Mouse (Mus musculus): Measurements from ENCODE around the gene Ccdc9b. TPM values are rescaled to one million over a fixed set of nuclear protein-coding genes. Genes with fewer than 3 reads are reported as not detected.

The Ccdc9b gene
- polyA plus RNA-seq, 1 experiment from 2014 or later: 1.2 TPM

DNA sequence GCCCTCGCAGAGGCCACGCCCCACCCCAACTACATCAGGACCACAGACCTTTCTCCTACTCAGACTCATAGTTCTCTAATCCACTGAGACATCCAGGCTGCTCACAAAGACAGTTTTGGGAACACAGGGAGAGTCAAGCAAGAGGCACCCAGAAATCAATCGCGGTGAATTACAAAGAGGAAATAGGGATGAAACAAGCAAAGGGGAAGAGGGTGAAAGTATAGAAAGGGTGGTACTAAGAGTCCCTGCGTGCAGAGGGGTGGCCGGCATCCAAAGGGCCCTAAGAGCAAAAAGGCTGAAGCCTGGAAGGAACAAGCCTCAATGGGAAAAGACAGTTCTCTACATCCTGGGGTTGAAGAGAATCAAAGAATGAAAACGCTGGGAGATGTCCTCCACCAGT lies 17.8 kb downstream of the Ccdc9b start:
- Histone ChIP-seq H3K4me1 (replicated peaks) (peaks cover 48% of the 10 kb centered on the region), H3K36me3 (0 out of 2 replicates have a peak, but pooled peaks cover 2% of the 10 kb centered on the region), H3K27ac (no peak overlapping the region), H3K9ac (peak overlapping the region; percentile 97; the same call in 1 of the 2 replicates), H3K27me3 (peaks cover 25% of the 10 kb centered on the region), H3K4me3 (peak overlapping the region; percentile 95; the same call in 1 of the 2 replicates), H3K4me2 (peak overlapping the region; percentile 89; the same call in 1 of the 2 replicates), H3K9me3 (no peaks in the 10 kb centered on the region)
- ATAC-seq (ENCODE audit: low FRiP score): no peak
- WGBS: 6% methylated on average over 7 of the region's 7 CpGs

DNA sequence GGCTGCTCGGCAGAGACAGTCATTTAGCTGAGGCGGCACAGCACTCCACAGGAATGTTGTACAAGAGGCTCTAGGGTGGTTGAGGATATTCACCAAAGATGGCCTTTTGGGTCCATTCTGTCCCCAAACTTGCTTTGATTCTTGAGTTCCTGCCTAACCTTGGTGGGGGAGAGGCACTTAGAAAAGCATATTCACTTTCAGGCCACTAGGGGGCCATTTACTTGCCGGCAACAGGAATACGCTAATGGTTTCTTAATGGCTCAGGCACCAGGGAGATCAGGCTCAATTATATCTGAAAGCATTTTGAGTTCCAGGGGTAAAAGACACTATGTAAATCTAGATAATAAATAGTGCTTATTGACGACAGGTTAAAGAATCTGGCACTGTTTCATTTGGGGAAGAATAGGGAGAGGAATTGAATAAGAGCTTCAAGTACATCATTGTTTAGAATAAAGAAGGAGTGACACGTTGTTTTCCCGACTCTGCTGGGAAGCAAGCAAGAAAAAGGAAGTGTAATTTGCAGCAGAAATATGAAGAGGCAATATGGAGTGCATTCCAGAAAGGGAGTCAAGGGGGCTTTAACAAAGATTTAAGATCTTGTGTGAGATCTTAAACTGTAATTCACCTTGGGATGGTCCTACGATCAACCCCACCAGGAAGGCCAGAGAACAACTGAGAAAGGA lies 19.1 kb downstream of the Ccdc9b start:
- no peaks in the 10 kb centered on the region for H3K9me3 ChIP-seq
- H3K4me2 ChIP-seq: no peak overlapping the region
- H3K4me1 ChIP-seq (replicated peaks): peaks cover 35% of the 10 kb centered on the region
- 22% methylated on average over 8 of the region's 8 CpGs for WGBS
- no peaks in the 10 kb centered on the region for H3K36me3 ChIP-seq
- no peak overlapping the region for H3K9ac ChIP-seq
- H3K4me3 ChIP-seq: no peak overlapping the region
- no peak for ATAC-seq (ENCODE audit: low FRiP score)
- peaks cover 25% of the 10 kb centered on the region for H3K27me3 ChIP-seq
- H3K27ac ChIP-seq: no peak overlapping the region

DNA sequence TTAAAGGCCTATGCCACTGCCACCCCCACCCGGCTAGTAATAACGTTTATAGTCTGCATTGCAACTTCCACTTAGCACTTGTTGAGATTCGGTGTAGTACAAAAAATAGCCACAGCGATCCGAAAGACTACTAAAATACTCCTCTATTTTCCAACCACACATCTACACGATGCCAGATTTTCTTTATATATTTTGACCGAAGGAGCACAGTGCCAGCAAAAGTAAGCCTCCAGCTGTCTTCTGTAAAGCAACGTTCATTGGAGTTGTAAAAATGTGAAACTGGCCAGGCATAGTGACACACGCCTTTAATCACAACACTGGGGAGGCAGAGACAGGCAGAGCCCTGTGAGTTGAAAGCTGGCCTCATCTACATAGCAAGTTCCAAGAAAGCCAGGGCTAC lies 21.3 kb downstream of the Ccdc9b start:
- Histone ChIP-seq H3K9me3 (no peaks in the 10 kb centered on the region), H3K9ac (no peak overlapping the region), H3K36me3 (no peaks in the 10 kb centered on the region), H3K27me3 (peaks cover 27% of the 10 kb centered on the region), H3K4me2 (no peak overlapping the region), H3K4me3 (no peak overlapping the region), H3K27ac (no peak overlapping the region), H3K4me1 (replicated peaks) (peaks cover 16% of the 10 kb centered on the region)
- WGBS: 72% methylated on average over 9 of the region's 9 CpGs
- ATAC-seq (ENCODE audit: low FRiP score): no peak

DNA sequence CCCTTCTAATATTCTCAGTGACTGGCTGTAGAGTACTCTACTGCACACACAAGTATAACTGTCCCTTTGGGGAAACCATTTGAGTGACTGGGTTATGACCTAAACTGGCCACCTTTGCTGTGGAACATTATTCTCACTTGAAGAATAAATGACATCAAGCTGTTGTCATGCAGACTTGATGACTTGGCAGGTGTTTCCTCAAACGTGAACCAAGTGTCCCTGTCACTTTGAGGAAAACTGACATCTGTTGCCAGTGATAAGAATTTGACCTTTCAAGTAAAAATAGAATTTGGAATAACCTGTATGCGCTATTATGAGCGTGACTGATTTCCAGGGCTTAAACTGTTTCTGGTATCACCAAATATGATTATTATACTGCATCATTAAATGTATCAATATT lies 22.1 kb downstream of the Ccdc9b start:
- peaks cover 16% of the 10 kb centered on the region for H3K4me1 ChIP-seq (replicated peaks)

DNA sequence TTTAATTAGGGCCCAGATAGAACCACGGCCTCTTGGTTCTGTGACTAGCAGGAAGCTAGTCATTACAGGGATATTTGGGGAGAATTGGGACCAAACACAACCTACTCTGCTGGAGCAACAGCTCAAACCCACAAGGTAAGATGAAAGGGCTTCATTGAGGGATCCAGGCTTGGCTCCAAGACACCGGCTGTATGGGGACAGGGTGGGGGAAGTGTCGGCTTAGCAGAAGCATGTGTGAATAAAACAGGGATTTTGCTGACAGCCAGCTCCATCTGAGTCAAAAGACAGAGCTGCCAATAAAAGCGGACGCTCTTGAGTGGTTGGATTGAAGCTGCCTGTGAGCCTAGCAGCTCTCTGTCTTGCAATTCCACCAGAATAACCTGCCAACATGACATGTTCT lies 29.1 kb downstream of the Ccdc9b start:
- H3K4me1 ChIP-seq (replicated peaks): peaks cover 7% of the 10 kb centered on the region
- no peak overlapping the region for H3K27ac ChIP-seq
- ATAC-seq (ENCODE audit: low FRiP score): no peak
- WGBS: 65% methylated on average over 5 of the region's 5 CpGs
- no peaks in the 10 kb centered on the region for H3K36me3 ChIP-seq
- no peak overlapping the region for H3K9ac ChIP-seq
- no peaks in the 10 kb centered on the region for H3K9me3 ChIP-seq
- no peak overlapping the region for H3K4me2 ChIP-seq
- no peak overlapping the region for H3K4me3 ChIP-seq
- peaks cover 41% of the 10 kb centered on the region for H3K27me3 ChIP-seq

More for the DNA sequence above, 22.1 kb downstream of the Ccdc9b start:
- H3K4me3 ChIP-seq: no peak overlapping the region
- H3K9me3 ChIP-seq: no peaks in the 10 kb centered on the region
- ATAC-seq (ENCODE audit: low FRiP score): no peak
- 74% methylated on average over 3 of the region's 3 CpGs for WGBS
- H3K36me3 ChIP-seq: no peaks in the 10 kb centered on the region
- no peak overlapping the region for H3K9ac ChIP-seq
- H3K27ac ChIP-seq: no peak overlapping the region
- H3K27me3 ChIP-seq: peaks cover 31% of the 10 kb centered on the region
- no peak overlapping the region for H3K4me2 ChIP-seq

DNA sequence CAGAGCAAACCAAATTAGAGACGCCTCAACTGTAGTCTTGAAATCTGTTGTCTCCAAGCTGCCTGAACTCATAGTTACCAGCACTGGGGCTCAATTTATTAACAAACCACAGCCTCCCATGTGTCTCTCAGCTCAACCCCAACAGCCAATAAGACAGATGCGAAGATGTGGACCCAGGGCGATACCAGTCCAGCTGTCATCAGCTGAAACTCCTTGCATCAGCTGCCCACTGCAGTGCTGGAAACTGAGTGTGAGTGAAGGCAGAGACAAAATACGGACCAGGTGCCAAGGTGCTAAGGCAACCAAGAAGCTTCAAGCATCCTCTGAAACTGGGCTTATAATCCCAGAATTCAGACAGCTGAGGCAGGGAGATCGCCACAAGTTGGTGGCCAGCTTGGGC lies 30.5 kb downstream of the Ccdc9b start:
- Histone ChIP-seq H3K4me3 (no peak overlapping the region), H3K4me1 (replicated peaks) (peaks cover 12% of the 10 kb centered on the region), H3K27ac (no peak overlapping the region), H3K9ac (no peak overlapping the region), H3K4me2 (no peak overlapping the region), H3K27me3 (peaks cover 52% of the 10 kb centered on the region), H3K9me3 (no peaks in the 10 kb centered on the region), H3K36me3 (no peaks in the 10 kb centered on the region)
- no peak for ATAC-seq (ENCODE audit: low FRiP score)
- WGBS: 89% methylated on average over 5 of the region's 5 CpGs

DNA sequence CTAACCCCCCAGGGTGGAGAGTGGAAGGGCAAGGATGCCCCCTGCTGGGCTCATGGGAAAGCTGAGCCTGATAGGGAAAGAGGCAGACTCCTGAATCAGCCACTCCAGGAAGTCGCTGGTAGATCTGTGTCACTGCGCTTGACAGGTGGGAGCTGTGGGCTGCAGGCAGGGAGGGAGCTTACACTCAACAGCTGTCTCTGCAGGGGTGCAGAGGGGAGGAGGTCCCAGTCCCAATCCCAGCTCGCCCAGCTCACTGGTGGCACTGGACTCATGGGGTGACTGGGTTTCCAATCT lies 31.9 kb downstream of the Ccdc9b start:
- no peak overlapping the region for H3K4me2 ChIP-seq
- no peak overlapping the region for H3K9ac ChIP-seq
- H3K27me3 ChIP-seq: peaks cover 52% of the 10 kb centered on the region
- H3K36me3 ChIP-seq: no peaks in the 10 kb centered on the region
- no peak for ATAC-seq (ENCODE audit: low FRiP score)
- no peaks in the 10 kb centered on the region for H3K9me3 ChIP-seq
- H3K4me1 ChIP-seq (replicated peaks): peaks cover 12% of the 10 kb centered on the region
- H3K27ac ChIP-seq: no peak overlapping the region
- no peak overlapping the region for H3K4me3 ChIP-seq
- 6% methylated on average over 3 of the region's 3 CpGs for WGBS

DNA sequence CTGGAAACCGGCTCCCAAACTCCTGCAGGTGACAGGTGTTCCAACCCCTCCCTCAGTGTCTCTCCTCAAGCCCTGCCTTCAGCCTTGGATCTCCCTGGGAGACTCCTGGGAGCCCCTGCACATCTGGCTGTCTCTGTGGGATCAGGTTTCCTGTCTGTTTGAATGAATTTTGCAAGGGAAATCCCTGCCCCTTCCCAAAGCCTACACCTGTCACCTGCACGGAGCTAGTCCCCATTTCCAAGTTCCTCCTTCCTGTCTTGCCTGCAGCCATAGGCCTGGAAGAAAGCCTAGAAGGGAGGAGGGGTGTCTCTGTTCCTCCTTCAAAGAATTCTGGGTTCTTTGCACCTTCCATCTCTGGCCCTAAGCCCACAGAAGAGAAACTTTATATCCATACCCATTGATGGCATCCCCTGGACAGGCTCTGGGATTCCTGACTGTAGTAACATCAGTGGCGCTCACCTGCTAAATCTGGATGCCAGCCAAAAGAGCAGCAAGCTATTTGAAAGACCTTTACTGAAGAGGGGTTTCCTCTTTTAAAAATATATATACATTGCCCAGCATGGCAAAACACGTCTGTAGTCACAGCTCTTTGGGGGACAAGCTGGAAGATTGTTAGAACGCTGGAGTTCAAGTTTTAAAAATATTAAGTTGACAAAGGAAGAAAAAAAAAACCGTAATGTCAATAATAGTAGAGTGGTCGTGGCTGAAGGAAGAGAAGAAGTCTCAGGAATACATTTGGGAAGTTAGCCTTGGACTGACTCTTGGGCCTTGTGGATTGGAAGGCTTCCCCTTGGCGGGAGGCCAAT lies 32.4 kb downstream of the Ccdc9b start:
- 26% methylated on average over 8 of the region's 8 CpGs for WGBS
- ATAC-seq (ENCODE audit: low FRiP score): no peak

DNA sequence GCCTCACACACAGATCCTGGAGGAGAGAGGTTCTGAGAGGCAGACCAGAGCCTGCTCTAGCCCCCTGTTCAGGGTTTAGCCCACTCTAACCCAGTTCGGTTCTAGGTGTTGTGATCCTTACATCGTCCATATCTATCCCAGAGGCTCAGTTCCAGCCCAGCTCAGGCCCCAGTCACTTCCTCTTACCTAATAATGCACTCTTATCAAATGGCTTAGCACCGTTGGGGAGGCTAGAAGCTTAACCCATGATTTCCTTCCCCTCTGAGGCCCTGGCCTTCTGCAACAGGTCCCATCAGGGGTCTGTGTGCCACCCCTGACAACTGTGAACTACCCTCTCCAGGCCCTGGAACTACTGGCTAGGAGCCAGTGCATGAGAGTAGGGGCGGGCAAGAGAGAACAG lies 33.3 kb downstream of the Ccdc9b start:
- peaks cover 12% of the 10 kb centered on the region for H3K4me1 ChIP-seq (replicated peaks)
- no peak overlapping the region for H3K27ac ChIP-seq
- no peak overlapping the region for H3K4me3 ChIP-seq
- H3K4me2 ChIP-seq: no peak overlapping the region
- H3K9me3 ChIP-seq: no peaks in the 10 kb centered on the region
- H3K27me3 ChIP-seq: peaks cover 58% of the 10 kb centered on the region
- ATAC-seq (ENCODE audit: low FRiP score): no peak
- H3K9ac ChIP-seq: no peak overlapping the region
- no peaks in the 10 kb centered on the region for H3K36me3 ChIP-seq
- 51% methylated on average over 4 of the region's 4 CpGs for WGBS

More for the DNA sequence above, 32.4 kb downstream of the Ccdc9b start:
- Histone ChIP-seq H3K4me1 (replicated peaks) (peaks cover 12% of the 10 kb centered on the region), H3K4me3 (no peak overlapping the region), H3K36me3 (no peaks in the 10 kb centered on the region), H3K27ac (no peak overlapping the region), H3K9ac (no peak overlapping the region), H3K27me3 (peaks cover 57% of the 10 kb centered on the region), H3K9me3 (no peaks in the 10 kb centered on the region), H3K4me2 (no peak overlapping the region)

DNA sequence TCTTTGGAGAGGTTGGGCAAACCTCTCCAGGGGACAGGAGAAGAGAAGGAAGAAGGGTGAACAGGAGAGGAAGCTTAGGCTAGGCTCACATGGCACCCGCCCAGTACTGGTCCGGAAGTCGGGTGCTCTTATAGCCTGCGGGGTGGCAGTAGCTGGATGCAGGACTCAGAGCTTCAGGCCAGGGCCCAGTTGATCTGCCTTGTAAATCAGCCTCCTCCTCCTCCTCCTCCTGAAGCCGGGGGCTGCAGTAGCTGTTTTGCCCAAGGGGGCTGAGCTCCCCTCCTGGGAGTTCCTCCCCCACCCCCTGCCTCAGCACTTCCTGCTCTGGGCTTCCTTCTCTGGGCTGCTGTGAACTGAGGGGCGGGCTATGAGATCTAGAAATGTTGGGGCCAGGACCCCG lies 34.1 kb downstream of the Ccdc9b start, which contains the start of gene Plcb2:
Plcb2 (minus strand) TSS at position 102 of the 400 bp plus-strand sequence.
- H3K27ac ChIP-seq: no peak within 1 kb of the TSS
- 27% methylated on average over 7 of the region's 7 CpGs for WGBS

DNA sequence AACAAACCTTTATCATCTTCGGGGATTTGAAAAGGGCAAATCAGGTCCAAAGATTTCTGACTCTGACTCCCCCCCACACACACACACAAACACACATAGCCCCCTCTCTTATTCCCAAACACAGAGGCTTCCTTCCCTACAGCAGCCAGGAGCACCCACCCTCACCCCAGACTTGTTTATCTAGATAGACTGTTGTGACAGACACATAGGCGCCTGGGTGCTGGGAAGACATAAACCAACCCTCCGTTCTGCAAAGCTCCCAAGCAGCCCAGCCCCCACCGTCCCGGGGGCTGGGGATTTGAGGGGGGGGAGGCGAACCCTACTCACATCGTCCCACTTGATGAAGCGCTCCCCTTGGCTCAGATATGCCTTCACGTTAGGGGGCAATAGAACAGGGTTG lies 34.5 kb downstream of the Ccdc9b start:
- Histone ChIP-seq H3K9me3 (no peaks in the 10 kb centered on the region), H3K9ac (no peak overlapping the region), H3K4me1 (replicated peaks) (peaks cover 12% of the 10 kb centered on the region), H3K27me3 (peaks cover 58% of the 10 kb centered on the region), H3K4me3 (no peak overlapping the region), H3K4me2 (no peak overlapping the region), H3K27ac (no peak overlapping the region), H3K36me3 (no peaks in the 10 kb centered on the region)
- 30% methylated on average over 9 of the region's 9 CpGs for WGBS
- no peak for ATAC-seq (ENCODE audit: low FRiP score)

More for the DNA sequence above, 34.1 kb downstream of the Ccdc9b start, which contains the start of gene Plcb2:
- Histone ChIP-seq H3K4me2 (no peak within 1 kb of the TSS), H3K36me3 (no peaks in the 10 kb centered on the region), H3K4me3 (no peak within 1 kb of the TSS), H3K9ac (no peak within 1 kb of the TSS), H3K9me3 (no peaks in the 10 kb centered on the region), H3K27me3 (peaks cover 59% of the 10 kb centered on the region), H3K4me1 (replicated peaks) (peaks cover 12% of the 10 kb centered on the region)
- no peak for ATAC-seq (ENCODE audit: low FRiP score)

DNA sequence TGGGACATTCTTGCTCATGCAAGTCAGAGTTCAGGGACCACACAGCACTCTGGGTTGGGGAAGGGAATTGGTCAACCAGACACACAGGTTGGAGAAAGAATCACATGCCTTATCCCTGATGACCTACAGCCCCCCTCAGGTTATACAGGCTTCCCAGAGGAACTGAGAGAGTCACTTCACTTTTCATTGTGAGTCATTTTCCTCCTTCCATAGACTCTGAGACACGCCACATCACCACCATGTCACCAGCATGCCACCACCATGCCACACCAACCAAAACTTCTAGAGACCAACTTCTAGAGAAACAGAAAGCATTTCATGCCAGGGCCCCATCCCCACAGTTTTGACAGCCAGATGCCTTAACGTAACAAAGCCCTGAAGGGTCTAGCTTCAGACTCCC lies 35.6 kb downstream of the Ccdc9b start:
- H3K9ac ChIP-seq: no peak overlapping the region
- WGBS: 91% methylated on average over 2 of the region's 2 CpGs
- H3K27ac ChIP-seq: no peak overlapping the region
- H3K4me3 ChIP-seq: no peak overlapping the region
- peaks cover 52% of the 10 kb centered on the region for H3K27me3 ChIP-seq
- ATAC-seq (ENCODE audit: low FRiP score): no peak
- H3K4me1 ChIP-seq (replicated peaks): peaks cover 12% of the 10 kb centered on the region
- H3K36me3 ChIP-seq: no peaks in the 10 kb centered on the region
- no peak overlapping the region for H3K4me2 ChIP-seq
- H3K9me3 ChIP-seq: no peaks in the 10 kb centered on the region

DNA sequence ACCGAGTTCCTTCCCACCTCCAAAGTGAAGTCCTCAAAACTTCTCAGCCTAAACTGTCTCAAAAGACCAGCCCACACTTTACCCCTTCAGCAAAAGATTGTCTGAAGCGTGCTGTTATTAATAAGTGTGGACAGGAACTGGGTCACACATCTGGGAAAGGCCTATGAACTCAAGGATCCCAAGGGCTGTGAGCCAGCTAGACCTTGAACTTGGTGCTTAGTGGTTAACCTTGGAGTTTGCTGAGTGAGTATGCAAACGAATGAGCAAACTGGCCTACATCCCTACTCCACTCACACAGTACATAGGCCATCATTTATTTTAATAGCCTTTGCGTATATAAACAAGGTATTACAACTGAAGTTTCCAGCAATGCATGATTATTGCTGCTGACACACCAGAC lies 37.0 kb downstream of the Ccdc9b start:
- Histone ChIP-seq H3K4me2 (no peak overlapping the region), H3K27ac (no peak overlapping the region), H3K4me3 (no peak overlapping the region), H3K9me3 (no peaks in the 10 kb centered on the region), H3K27me3 (peaks cover 43% of the 10 kb centered on the region), H3K36me3 (no peaks in the 10 kb centered on the region), H3K4me1 (replicated peaks) (peaks cover 12% of the 10 kb centered on the region), H3K9ac (no peak overlapping the region)
- WGBS: 79% methylated on average over 4 of the region's 4 CpGs
- ATAC-seq (ENCODE audit: low FRiP score): no peak

All from hindbrain, embryonic 13.5 days (tissue).